Mouse (Mus musculus): Measurements from ENCODE around the gene Maea.
"Not testable (repeated sequence)": the region's sequence is repeated elsewhere in the genome, so short reads cannot be mapped to it uniquely, and the experiment has no call there.

Gene Maea

GRCm38 (mm10) chr5:33335273-33335976 is at the start of gene Maea:
Gene Maea, plus strand, starts transcription at chr5:33335509.
- DNase-seq (ENCODE audit: low spot score), result peak; percentile 94

- no peak for DNase-seq (ENCODE audit: low spot score)
These were observed 41.4 kb upstream of the Maea start for GRCm38 (mm10) chr5:33293796-33294430.

GRCm38 (mm10) chr5:33297164-33297563 is 38.1 kb upstream of the Maea start:
- no peak for DNase-seq (ENCODE audit: low spot score)

DNA sequence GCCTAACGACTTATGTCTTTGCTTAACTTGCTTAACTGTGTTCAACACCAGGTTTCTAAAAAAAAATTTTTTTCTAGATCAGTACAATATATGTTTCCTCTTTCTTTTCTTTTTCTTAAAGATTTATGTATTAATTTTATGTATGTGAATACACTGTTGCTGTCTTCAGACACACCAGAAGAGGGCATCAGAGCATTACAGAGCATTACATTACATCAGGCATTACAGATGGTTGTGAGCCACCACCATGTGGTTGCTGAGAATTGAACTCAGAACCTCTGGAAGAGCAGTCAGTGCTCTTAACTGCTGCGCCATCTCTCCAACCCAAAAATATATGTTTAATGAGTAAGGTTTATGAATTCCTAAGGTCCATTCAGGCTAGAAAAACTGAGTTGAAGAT is 33.5 kb upstream of the Maea start:
- DNase-seq (ENCODE audit: low spot score), result no peak

GRCm38 (mm10) chr5:33310704-33311462 is 24.4 kb upstream of the Maea start:
- no peak for DNase-seq (ENCODE audit: low spot score)

DNA sequence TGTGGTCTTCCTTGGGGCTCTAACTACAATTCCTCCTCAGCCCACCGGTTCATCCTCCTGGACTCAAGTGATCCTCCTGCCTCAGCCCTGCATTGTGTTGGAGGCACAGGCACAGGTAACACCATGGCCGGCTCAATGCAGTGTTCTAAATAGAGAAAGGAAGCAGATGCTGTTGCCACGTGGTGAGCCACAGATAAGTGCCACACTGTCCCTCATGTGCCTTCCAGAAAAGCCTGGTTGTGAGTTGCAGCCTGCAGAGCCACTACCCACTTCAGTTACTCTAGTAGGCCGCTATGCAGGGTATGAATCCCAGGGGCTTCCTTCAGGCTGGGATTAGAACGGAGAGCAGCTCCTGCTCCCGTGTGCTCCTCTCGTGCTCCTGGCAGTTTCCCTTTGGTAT is 23.1 kb upstream of the Maea start:
- no peak for DNase-seq (ENCODE audit: low spot score)

- no peak for DNase-seq (ENCODE audit: low spot score)
These were observed 10.8 kb upstream of the Maea start for GRCm38 (mm10) chr5:33324491-33324890.

- no peak for DNase-seq (ENCODE audit: low spot score)
These were observed 682 bp upstream of the Maea start for GRCm38 (mm10) chr5:33334381-33335272.

- peak; percentile 42 for DNase-seq (ENCODE audit: low spot score)
These were observed 660 bp downstream of the Maea start for GRCm38 (mm10) chr5:33335977-33336360.

DNA sequence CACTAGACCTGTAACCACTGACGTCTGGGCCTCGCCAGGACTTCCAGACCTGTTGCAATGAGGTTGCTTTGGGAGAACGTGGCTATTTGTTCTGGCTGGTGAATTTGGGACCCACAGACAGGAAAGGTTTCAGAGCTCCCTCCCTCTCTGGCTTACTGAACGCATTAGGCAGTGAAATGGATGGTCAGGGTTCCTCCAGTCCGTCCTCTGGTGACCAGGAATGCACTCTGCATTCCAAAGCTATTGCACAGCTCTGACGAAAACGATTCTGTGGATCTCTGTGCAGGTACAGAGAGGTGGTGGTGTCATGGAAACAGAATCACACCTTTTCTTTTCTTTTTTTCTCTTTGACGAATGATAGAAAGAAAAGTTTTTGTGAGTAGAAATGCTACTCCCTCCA is 1.9 kb downstream of the Maea start:
- no peak for DNase-seq (ENCODE audit: low spot score)

GRCm38 (mm10) chr5:33341165-33341564 is 5.9 kb downstream of the Maea start:
- DNase-seq (ENCODE audit: low spot score), result no peak

- DNase-seq (ENCODE audit: low spot score), result not testable (repeated sequence)
These were observed 6.9 kb downstream of the Maea start for GRCm38 (mm10) chr5:33342248-33342647.

GRCm38 (mm10) chr5:33342821-33343220 is 7.5 kb downstream of the Maea start:
- no peak for DNase-seq (ENCODE audit: low spot score)

DNA sequence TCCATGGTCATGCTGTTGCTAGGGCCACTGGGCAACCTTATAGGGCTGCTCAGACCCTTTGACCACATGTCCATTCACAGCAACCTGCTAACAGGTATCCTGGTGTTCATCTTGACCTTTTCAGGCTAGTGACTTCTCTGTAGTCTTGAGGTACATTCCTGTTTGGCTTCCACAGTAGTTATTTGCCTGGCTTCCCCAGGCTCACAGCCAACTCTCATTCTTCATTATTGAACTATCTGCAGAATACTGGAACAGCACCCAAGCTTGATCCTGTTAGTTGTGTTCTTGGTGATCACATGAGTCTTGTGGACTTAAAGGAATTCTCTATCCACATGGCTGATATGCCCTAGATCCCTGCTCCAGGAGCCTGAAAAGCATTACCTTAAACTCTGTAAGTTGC is 8.3 kb downstream of the Maea start:
- DNase-seq (ENCODE audit: low spot score), result no peak

GRCm38 (mm10) chr5:33344070-33344469 is 8.8 kb downstream of the Maea start:
- no peak for DNase-seq (ENCODE audit: low spot score)

- no peak for DNase-seq (ENCODE audit: low spot score)
These were observed 12.3 kb downstream of the Maea start for GRCm38 (mm10) chr5:33347620-33348019.

DNA sequence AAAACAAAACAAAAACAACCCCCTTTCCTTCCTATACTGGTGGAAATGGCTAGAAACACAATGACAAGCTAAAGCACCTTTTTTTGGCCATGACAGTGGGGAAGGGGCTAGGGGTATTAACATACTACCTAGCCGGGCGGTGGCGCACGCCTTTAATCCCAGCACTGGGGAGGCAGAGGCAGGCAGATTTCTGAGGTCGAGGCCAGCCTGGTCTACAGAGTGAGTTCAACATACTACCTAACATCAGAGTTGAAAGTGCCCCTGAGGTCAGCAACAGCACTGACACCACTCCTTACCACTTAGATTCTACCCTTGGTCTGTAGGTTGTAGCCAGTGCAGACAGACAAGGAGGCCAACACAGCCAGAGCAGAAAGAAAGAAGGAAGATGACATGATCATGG is 13.9 kb downstream of the Maea start:
- no peak for DNase-seq (ENCODE audit: low spot score)

DNA sequence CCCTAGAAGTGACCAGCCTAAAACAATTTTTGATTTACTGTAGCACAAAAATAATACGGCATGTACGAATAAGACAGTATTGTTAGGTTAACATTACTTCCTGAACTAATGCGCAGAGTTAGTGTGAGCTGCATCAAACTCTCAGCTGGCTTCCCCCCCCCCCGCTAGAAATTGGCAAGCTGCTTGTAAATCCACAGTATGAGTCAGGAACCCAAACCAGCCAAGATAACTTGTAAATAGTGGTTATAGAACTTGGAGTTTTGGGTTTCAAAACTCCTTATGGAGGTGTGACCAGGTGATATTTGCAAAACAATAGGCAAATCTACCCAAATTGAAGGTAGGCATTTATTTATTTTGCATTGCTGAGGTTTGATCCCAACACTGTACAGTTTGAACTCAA is 14.4 kb downstream of the Maea start:
- DNase-seq (ENCODE audit: low spot score), result no peak

DNA sequence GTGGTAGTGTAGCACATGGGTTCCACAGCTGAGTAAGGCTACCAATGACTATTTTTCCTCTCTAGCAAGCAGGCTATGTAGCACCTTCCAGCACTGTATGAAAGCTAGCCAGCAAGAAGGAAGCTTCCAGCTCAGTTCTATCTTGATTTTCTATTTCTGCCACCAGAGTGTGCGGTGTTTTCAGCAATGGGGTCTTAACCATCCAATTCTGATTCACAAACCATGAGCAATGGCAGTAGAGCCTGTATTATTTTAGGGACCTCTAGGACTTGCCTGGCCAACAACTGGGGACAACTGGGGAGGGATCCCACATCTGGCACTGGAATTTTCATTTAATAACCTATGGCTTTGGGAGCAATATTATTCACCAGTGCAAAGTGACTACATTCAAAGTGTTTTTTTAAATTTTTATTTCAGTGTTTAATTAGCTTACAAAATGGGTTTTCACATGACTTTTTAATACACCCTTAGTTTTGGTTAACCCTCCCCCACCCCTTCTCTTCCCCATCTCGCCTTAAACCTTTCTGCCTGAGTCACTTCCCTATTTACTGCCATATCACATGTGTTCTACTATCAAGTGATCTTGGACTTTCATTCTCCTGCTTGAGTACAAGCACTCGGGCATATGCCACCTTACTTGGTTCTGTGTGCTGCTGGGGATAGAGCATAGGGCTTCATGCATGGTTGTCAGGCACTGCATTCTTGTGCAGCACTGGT is 16.4 kb downstream of the Maea start:
- DNase-seq (ENCODE audit: low spot score), result no peak

DNA sequence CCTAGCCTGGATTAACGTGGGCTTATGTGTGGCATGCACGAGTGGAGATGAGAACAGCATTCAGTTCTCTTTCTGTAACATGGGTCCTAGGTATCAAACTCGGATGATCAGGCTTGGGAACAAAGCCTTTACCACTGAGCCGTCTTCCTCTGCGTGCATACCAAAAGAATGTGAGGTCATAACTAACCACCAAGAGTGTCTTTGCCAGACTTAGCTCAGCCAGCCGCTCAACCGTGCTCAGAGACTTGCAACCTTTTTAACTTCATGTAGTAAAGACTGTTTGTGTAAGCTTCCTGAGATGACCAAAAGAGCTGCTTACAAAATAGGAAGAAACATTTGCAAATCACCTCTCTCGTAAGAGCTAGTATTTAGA is 16.9 kb downstream of the Maea start:
- DNase-seq (ENCODE audit: low spot score), result no peak

DNA sequence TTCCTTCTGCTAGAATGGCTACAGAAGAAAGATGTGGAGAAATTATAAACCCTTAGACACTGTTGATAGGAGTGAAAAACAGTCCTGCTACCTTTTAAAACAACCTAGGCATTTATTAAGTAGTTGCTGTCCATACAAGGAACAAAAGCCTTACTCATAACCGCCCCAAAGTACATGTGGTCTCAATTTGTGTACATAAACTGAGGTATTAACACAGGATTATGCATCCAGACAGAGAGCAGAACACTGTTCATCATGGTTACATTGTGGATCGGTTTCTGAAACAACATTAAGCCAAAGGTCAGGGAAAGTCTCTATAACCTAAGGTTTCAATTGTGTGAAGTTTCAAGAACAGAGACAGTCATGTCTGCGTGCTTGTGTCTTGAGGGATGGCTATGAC is 17.7 kb downstream of the Maea start:
- no peak for DNase-seq (ENCODE audit: low spot score)

DNA sequence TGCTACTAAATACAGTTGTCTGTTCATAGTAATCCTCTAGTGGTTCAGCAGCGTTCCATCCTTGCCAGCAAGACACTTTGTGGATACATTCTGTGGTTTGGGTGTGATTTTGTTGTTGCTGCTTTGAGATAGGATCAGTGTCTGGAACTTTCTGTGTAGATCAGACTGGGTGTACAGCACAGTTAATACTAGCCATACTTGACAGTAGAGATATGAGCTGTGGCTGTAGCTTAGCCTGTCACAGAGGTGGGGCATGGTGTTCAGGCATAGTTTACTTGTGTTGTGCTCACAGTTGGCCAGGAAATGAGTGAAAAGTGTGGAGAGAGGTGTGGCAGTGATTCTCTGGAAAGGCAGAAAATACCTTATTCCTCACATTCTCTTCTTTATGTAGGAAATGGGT is 22.2 kb downstream of the Maea start:
- DNase-seq (ENCODE audit: low spot score), result no peak

All from ovary, postnatal 36 days (tissue).